Mouse (Mus musculus) monocyte, adult 2 months (primary cell): ENCODE measurements around the gene Cnst.
"Not testable (repeated sequence)": the region's sequence is repeated elsewhere in the genome, so short reads cannot be mapped to it uniquely, and the experiment has no call there.

ENCODE experiments used
- DNase-seq, 2 experiments: peaks; one replicate each; pipeline ENCODE4 v3.0.0; 2022; ENCODE audit warnings: low spot score in 2 of 2, low read depth in 1 of 2

The Cnst gene

DNA sequence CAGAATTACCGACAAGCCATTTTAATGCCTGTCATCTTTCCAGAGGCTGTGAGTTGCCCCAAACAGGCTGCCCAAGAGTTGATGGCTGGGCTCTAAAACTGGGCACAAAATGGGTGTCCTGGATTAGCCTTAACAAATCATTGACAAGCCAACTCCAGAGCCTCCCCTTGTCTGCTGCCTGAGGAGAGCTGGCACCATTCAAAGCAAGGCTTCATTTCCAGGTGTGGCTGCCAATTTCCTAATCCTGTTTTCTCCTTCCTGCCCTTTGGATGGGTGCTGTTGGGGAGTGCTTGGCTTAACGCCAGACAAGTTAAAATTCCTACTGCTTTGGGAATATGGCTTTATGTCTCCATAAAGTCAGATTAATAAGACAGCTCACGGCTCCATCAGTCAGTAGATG is 98.0 kb downstream of the Cnst start:
- DNase-seq, result no peak

DNA sequence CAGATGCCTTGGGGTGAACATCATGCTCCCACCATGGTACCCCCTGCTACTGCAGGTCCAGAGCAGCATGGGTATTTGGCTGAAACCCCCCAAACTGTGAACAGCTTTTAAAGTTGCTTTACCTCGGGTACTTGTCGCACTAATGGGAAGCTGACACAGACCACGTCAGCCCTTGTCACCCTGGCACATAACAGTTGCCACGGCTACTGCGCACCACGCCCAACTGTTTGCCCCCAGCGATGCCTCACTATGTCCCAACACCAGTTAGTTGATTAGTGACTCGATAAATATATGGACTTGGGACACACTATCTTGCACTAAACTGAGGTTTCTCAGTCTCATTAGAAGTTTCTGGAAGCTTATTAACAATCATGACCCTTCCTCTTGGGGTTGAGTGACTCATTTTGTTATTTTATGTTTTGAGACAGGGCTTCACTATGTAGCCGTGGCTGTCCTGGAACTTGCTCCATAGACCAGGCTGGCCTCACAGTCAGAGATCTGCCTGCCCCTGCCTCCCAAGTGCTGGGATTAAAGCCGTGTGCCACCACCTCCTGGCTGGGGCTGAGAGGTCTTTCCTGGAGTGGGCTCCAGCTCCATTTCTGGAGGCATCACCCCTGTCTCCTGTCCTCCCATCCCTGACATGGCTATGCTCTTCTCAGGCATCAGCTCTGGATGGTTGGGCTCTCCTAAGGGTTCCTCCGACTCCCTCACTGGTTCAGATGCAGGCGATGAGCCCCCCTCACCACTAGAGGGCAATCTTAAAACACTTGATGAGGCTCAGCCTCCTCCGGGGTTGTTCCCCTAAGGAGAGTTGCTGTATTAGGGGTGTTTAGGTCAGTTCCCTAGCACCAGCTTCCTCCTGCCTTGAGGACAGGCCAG is 99.2 kb downstream of the Cnst start:
- peak in 1 of 2 experiments; percentile 50 for DNase-seq

DNA sequence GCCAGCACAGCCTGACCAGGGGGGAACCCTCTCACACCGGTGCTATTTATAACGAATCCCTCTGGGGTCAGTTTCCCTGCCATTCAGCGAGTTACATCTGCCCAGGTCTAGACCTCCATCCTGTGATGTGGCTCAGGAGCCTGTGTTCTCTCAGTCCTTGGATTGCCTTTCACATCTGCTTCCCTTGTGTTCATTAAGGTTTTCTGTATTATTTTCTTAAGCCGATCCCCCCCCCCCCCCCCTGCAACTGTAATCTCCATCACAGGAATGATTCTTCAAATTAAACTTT is 99.8 kb downstream of the Cnst start:
- no peak for DNase-seq

DNA sequence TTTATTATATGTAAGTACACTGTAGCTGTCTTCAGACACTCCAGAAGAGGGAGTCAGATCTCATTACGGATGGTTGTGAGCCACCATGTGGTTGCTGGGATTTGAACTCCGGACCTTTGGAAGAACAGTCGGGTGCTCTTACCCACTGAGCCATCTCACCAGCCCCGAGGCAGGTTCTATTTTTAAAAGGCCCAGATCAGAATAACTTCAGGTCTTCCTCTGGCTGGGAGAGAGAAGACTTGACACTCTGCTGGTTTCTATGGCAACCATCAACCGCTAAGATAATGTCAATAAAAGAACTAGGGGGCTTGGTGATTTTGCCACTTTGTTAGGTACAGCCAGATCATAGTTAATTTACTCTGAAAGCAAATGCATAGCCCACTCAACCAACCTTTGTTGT is 102.5 kb downstream of the Cnst start:
- not testable (repeated sequence) for DNase-seq

DNA sequence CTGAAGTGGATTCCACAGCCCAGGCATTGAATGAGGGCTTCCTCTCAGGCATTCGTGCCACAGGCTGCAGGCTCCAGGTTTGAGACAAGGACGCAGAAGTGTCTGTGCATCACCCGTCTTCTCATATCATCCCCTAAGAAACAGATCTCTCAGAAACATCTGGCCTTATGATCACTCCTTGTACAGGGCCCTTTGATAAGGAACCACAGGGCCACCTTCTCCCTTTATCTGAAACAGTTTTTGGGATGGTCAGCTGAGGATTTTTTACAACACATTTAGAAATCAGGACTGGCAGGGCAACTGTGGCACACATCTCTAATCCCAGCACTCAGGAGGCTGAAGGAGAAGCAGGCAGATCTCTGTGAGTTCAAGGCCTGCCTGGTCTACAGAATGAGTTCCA is 103.2 kb downstream of the Cnst start:
- no peak for DNase-seq

DNA sequence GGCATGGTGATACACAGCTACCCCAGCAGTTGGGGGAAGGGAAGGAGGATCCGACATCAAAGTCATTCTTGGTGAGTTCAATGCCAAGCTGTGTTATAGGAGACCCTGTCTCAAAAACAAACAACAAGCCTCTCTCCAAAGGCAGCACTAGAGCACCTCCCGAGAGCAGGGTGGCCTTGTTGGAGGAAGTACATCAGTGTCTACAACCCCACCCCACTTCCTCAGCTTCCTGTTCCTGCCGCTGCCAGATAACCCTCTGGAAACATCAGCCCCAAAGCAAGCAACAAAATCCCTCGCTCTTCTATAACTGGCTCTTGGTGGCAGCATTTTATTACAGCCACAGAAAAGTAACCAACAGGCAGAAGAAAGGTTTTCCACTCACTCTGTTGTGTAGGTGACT is 104.1 kb downstream of the Cnst start:
- DNase-seq, result no peak

DNA sequence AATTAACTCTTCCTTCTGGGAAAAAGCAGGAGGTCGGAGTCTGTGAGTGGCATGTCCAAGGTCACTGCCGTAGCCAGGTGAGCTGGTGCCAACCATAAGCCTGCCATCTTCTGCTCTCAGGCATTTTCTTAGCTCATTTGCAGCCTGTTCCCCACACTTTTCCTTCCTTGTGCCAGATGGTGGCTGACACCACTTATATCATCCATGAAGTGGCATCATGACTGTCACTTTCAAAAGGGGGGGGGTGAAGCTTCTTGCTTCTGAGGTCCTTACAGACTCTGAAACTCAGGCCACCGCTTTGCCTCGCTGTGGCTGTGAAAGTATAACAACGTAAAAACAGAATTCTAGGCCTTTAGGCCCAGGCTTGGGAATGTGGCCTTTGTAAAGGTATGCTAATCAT is 105.1 kb downstream of the Cnst start:
- no peak for DNase-seq

DNA sequence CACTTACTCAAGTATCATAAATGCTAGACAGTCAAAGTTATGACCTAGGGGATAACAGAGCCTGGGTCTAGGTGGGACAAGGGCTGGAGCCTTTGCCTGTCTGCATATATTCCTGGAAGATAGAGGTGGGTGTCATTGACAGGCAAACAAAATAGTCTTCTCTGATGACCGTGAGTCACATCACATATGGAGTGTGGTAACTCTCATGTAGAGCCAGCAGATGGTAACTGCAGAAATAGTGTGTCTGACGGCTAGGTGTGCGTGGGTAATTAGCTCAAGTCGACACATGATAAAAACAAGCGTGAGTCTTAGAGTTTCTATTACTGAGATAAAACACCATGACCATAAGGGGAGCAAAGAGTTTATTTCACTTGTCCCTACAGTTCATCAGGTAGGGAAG is 116.9 kb downstream of the Cnst start:
- no peak for DNase-seq

DNA sequence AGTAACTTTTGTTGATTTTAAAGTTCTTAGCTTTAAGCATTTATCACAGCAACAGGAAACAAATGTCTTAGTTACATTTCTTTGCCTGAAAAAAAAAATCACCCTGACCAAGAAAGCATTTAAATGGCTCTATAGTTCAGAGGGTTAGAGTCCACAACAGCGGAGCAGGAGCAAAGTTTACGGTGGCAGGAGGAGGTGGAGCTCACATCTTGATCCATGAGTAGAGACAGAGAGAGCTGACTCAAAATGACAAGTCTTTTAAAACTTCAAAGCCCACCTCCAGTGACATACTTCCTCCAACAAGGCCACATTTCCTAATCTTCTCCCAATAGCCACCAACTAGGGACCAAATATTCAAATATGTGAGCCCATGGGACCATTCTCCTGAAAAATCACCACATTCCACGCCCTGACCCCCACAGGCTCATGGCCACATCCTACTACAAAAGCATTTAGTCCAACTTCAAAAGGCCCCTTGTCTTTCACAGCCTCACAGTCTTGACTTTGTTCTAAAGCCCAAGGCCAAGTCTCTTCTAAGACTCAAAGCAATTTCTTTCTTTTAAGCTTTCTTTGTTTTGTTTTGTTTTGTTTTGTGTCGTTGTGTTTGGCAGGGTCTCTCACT is 118.2 kb downstream of the Cnst start:
- DNase-seq, result no peak

DNA sequence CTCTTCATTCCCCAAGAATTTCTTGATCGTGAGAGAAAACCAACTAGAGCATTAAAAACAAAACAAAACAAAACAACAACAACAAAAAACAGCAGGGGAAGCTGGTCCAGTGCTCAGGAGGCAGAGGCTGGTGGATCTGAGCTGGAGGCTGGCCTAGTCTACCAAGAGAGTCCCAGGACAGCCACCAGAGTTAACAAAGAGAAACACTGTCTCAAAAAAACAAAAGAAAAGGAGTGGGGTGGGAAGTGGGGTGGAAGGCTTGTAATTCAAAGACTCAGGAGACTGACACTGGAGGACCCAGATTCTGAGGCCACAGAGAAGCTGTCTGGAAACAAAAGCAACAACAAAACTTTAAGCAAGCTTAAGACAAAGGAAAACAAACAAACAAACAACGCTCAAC is 120.8 kb downstream of the Cnst start:
- no peak for DNase-seq

DNA sequence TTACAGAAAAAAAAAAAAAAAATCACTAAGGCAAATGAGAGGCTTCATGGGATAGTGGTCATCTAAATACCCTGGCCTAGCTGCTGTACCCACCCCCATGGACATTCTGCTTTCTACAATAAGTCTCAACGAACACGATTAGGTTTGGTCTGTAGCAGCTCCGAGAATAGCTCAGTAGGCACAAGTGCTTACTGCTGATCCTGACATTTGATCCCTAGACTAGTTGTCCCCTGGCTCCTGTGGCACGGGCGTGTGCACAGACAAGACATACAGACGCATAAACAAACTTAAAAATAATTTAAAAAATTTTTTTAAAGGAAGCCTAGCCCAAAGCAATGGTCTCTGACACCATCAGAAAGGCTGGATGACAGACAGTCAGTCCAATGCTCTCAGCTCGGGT is 121.3 kb downstream of the Cnst start:
- DNase-seq, result no peak

DNA sequence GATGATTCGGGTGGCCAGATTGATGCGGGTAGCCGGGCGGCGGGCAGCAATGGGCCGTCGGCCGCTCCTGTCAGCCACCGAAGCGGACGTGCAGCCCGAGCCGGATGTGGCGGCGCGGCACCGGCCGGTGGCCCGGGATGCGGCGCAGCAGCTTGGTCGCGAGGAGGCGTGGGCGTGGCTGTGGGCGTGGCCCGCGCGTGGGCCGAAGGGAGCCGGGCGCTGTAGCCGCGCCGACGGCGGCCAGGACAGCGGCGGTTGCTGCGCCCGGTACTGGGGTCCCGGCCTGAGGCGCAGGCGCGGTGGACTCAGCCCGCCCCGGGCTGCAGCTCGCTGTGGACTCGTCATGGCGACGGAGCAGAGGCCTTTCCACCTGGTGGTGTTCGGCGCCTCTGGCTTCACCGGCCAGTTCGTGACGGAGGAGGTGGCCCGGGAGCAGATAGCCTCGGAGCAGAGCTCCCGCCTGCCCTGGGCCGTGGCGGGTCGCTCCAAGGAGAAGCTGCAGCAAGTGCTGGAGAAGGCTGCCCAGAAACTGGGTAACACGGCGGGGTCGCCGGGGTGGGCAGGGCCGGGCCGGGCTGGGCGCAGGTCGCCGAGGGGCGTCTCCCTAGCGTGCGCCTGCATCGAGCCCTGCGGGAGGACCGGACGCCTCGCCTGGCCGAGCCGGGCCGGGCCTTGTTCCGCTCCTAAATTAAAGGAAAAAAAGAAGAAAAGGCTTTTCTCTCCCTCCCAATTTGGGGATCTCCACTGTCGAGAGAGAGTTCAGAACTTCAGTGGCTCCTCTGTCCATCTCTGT is 122.0 kb downstream of the Cnst start, which contains the start of gene Sccpdh:
Sccpdh (plus strand) TSS at position 198 of the 793 bp plus-strand sequence.
- DNase-seq, result peak; percentile 22 to 47

DNA sequence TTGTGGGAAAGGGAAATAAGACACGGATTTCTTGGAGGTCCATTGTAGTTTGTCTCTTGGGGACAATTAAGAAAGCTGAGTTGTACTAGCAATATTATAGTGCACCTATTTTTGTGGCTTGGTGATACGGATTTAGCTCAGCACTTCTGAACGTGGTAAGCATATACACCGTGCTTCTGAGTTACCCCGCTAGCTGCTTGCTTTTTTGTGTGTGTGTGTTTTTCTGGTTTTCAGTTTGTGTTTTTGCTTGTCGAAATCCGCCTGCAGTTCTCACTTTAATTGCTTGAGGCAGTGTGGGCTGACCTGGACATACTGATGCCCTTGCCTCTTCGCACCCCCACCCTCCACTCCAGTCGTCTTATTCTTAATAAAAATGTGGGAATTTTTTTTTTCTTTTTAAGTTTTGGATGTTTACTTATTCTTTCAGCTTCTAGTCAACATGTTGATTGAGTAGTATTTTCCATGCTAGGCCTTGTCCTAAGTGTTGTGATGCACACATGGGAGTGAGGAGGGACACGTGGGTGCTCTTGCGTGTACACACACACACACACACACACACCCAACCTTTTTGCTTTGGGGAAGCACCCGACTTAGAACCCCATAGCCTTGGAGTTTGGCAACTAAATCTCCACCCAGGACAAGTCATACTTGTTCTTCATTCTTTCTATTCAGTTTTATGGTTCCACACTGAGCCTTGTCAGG is 122.8 kb downstream of the Cnst start:
- no peak for DNase-seq

DNA sequence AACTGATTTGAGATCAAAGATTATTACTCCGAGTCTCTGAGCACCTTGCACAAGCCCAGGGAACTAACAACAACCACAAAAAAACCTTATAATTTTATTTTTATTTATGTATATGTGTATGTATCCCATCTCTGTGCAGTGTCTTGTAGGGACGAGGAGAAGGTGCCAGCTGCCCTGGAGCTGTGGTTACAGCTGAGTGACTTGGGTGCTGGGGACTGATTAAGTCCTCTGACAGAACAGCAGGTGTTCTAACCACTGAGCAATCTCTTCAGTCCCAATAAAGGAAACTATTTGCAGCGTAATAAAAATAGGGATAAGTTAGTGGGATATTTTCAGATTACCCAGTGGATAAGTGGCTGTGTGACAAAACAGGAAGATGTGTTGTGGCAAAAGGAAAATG is 128.2 kb downstream of the Cnst start:
- no peak for DNase-seq

DNA sequence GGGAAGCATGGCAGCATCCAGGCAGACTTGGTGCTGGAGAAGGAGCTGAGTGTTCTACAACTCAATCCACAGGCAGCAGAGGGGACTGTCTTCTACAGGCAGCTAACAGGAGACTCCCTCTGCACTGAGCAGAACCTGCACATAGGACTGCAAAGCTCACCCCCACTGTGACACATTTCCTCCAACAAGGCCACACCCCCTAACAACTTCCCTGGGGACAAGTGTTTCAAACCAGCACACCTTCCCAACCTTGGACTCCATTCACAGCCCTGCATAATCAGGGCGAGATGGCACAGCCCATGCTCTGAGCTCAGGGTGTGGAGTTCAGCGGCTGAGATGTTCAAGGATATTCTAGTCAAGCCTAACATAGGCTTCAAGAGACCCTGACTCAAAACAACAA is 130.9 kb downstream of the Cnst start:
- no peak for DNase-seq
